Mouse (Mus musculus) lung, embryonic 15.5 days (tissue): ENCODE measurements at regions not wholly inside any gene's neighbourhood (a gene's known extent, or its start where the extent isn't known, plus 50 kb on each side); places are given as distances from the start of the nearest gene placed in this dataset.
A peak's percentile ranks its signal among the peaks of the same experiment; 100 is the strongest.

Experiments
- ATAC-seq: fragments of 200-750 bp; cut with Nextera tagmentation; 2 replicates; pipeline ENCODE4 v1.8.0; 2017; ENCODE audit warnings: moderate number of reproducible peaks, borderline replicate concordance; ENCODE audit not compliant: low FRiP score, low TSS enrichment; ENCODE audit errors: extremely low read depth
- H3K27ac ChIP-seq: fragments of 300-500 bp; sonication (generic); 2 replicates; pipeline ENCODE4 v1.5.1; 2015; ENCODE audit warnings: moderate library complexity, mild to moderate bottlenecking, inconsistent platforms
- H3K27me3 ChIP-seq: fragments of 300-500 bp; sonication (generic); 2 replicates; pipeline ENCODE4 v1.6.1; 2015; ENCODE audit warnings: inconsistent platforms
- H3K36me3 ChIP-seq: fragments of 300-500 bp; sonication (generic); 2 replicates; pipeline ENCODE4 v1.6.1; 2015; ENCODE audit warnings: inconsistent platforms
- H3K4me1 ChIP-seq: fragments of 300-500 bp; sonication (generic); 2 replicates; pipeline ENCODE4 v1.6.1; 2015; ENCODE audit warnings: inconsistent platforms
- H3K4me2 ChIP-seq: fragments of 300-500 bp; sonication (generic); 2 replicates; pipeline ENCODE4 v1.6.1; 2015; ENCODE audit warnings: inconsistent platforms, mild to moderate bottlenecking, moderate library complexity
- H3K4me3 ChIP-seq: fragments of 300-500 bp; sonication (generic); 2 replicates; pipeline ENCODE4 v1.5.1; 2015; ENCODE audit warnings: mild to moderate bottlenecking, inconsistent platforms
- H3K9ac ChIP-seq: fragments of 300-500 bp; sonication (generic); 2 replicates; pipeline ENCODE4 v1.6.1; 2015; ENCODE audit warnings: inconsistent platforms
- H3K9me3 ChIP-seq: fragments of 300-500 bp; sonication (generic); 2 replicates; pipeline ENCODE4 v1.6.1; 2016; ENCODE audit warnings: inconsistent platforms
- WGBS: fragments of 180-500 bp; shearing (Covaris S2); methylation state at CpG from one replicate; pipeline ENCODE4 v1.1.7; 2015; 5-methylcytosine and 5-hydroxymethylcytosine counted together

DNA sequence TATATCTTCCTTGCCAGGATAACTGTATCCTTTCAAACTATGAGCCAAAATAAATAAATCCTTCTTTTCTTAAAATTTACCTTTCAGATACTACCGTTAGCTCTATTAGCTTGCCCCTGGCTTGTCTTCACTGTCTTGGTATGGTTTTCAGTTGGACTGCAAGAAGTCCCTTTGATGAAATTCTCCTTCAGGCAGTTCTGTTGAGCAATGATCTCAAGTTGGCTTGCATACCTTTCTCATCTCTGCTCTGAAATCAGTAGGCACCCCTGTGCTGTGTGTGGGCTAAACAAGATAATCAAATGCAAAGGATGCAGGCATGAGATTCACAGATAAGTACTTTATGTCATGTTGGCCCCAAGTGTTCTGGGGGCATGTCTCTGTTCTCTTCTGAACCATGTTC is 155.2 kb upstream of the Fst start:
- Histone ChIP-seq H3K4me3 (no peak overlapping the region), H3K27ac (no peak overlapping the region), H3K4me2 (no peak overlapping the region), H3K36me3 (no peaks in the 10 kb centered on the region), H3K9me3 (no peaks in the 10 kb centered on the region), H3K4me1 (no peaks in the 10 kb centered on the region), H3K27me3 (no peaks in the 10 kb centered on the region), H3K9ac (no peak overlapping the region)
- no peak for ATAC-seq
- WGBS: 94% methylated on average over 1 of the region's 1 CpGs

GRCm38 (mm10) chr13:114619416-114619815 is 160.7 kb upstream of the Fst start:
- WGBS: 75% methylated on average over 4 of the region's 4 CpGs
- Histone ChIP-seq H3K4me3 (no peak overlapping the region), H3K27me3 (no peaks in the 10 kb centered on the region), H3K9ac (no peak overlapping the region), H3K9me3 (no peaks in the 10 kb centered on the region), H3K4me1 (no peaks in the 10 kb centered on the region), H3K36me3 (no peaks in the 10 kb centered on the region), H3K4me2 (no peak overlapping the region), H3K27ac (no peak overlapping the region)
- ATAC-seq: no peak

GRCm38 (mm10) chr13:114636731-114637130 is 178.0 kb upstream of the Fst start:
- no peak overlapping the region for H3K4me3 ChIP-seq
- ATAC-seq: no peak

DNA sequence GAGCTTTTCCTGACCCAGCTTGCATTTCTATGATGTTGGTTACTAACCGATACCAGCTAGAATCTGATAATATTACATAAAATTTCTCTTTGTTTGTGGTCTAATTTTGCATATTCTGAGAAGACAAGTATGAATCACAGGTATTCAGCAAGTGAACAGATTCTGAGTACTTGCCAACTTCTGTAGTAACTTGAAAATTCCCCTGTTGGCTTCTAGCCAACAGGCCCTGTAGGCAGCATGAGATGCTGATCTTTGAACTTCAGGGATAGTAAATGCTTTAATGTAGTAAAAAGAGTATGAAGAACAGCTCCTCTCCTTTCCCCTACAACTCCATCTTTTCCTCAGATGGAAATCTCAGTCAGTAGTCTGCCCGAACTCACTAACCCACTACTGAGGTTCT is 178.5 kb upstream of the Mocs2 start:
- ATAC-seq: no peak
- 93% methylated on average over 2 of the region's 2 CpGs for WGBS
- no peaks in the 10 kb centered on the region for H3K27me3 ChIP-seq
- H3K4me2 ChIP-seq: no peak overlapping the region
- no peaks in the 10 kb centered on the region for H3K4me1 ChIP-seq
- H3K9me3 ChIP-seq: no peaks in the 10 kb centered on the region
- H3K4me3 ChIP-seq: no peak overlapping the region
- no peaks in the 10 kb centered on the region for H3K36me3 ChIP-seq
- no peak overlapping the region for H3K9ac ChIP-seq
- no peak overlapping the region for H3K27ac ChIP-seq

More at GRCm38 (mm10) chr13:114636731-114637130, 178.0 kb upstream of the Fst start:
- Histone ChIP-seq H3K4me1 (no peaks in the 10 kb centered on the region), H3K4me2 (no peak overlapping the region), H3K36me3 (no peaks in the 10 kb centered on the region), H3K27me3 (no peaks in the 10 kb centered on the region), H3K27ac (no peak overlapping the region), H3K9me3 (no peaks in the 10 kb centered on the region), H3K9ac (no peak overlapping the region)
- 63% methylated on average over 4 of the region's 4 CpGs for WGBS

DNA sequence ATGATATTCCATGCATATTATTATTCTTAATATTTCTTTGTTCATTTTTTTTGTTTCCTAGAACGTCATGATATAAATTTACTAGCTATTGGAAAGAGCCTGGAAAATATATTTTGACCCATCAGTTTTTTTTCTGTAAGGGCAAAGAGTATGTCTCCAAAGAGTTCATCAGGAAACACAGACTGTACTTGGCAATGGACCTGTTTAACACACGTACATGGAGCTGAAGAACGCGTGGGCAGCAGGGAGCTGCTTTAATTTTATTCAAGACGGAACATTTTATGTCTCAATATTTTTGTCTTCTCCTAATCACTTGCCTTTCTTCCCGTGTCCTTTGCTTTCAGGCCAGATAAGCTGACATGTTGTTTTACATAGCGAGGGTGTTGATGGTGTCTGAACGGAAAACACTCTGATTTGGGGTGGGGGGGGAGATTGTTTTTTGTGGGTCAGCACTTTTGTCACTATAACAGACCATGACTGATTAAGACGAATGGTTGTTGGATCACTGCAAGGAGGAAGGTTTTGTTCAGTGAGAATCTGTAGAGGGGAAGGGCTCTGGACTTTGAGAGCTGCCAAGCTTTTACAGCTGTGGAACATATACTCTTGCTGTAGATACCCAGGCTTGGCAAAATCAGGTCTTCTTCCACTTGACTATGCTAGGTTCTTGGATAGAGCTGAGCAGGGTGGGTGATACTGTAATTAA is 176.2 kb upstream of the Mocs2 start:
- no peaks in the 10 kb centered on the region for H3K4me1 ChIP-seq
- H3K4me2 ChIP-seq: no peak overlapping the region
- no peaks in the 10 kb centered on the region for H3K27me3 ChIP-seq
- no peak overlapping the region for H3K4me3 ChIP-seq
- no peaks in the 10 kb centered on the region for H3K9me3 ChIP-seq
- H3K27ac ChIP-seq: no peak overlapping the region
- WGBS: 50% methylated on average over 9 of the region's 9 CpGs
- no peaks in the 10 kb centered on the region for H3K36me3 ChIP-seq
- ATAC-seq: no peak; the same call in 1 of the 2 replicates
- H3K9ac ChIP-seq: no peak overlapping the region

DNA sequence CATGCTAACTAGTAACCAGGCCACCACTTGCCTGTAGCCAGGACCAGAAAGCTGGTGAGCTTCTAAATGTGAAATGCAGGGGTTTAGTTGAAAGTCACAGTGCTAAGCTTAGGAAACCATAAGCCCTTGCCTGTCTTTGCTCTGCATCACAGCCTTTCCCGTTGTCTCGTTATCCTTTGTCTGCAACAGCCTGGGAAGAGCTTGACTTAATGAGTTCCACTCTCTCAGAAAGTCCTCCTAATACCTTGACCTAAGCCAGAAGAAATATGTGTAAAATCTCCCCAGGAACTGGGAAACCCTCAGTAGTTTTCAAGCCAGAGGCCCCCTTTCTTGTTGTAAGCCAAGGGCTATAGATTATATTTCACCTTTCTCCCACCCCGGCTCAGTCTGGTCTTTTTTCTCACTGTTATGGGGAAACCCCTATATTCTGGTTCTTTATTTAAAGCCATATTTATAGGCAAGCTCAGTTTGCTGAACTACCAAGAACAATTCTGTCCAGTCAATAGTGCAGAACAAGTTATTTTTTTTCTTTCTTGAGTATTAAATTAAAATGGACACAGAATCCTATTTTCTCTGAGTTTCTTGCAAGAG is 175.0 kb upstream of the Mocs2 start:
- Histone ChIP-seq H3K4me3 (no peak overlapping the region), H3K36me3 (no peaks in the 10 kb centered on the region), H3K4me2 (no peak overlapping the region), H3K27me3 (no peaks in the 10 kb centered on the region), H3K9me3 (no peaks in the 10 kb centered on the region), H3K9ac (no peak overlapping the region), H3K27ac (no peak overlapping the region), H3K4me1 (no peaks in the 10 kb centered on the region)
- ATAC-seq: no peak
- WGBS: 68% methylated on average over 3 of the region's 3 CpGs

DNA sequence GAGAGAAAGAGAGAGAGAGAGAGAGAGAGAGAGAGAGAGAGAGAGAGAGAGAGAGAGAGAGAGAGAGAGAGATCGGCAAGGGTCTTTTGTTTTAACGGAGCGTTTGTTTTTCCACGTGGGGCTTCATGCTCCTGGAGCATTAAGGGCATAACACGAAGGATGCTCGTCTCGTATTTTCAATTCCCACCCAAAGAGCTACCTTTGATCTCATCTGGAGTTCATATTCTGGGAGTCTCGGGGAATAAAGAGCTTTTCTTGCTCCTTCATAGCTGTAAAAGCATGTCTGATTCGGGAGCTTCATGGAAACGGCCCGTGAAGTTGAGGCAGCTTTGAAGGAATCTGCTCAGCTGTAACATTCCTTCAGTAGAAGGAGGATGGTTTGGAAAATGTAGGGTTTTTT is 174.5 kb upstream of the Mocs2 start:
- ATAC-seq: no peak
- Histone ChIP-seq H3K27ac (no peak overlapping the region), H3K27me3 (no peaks in the 10 kb centered on the region), H3K4me2 (no peak overlapping the region), H3K9ac (no peak overlapping the region), H3K4me3 (no peak overlapping the region), H3K36me3 (no peaks in the 10 kb centered on the region), H3K9me3 (no peaks in the 10 kb centered on the region), H3K4me1 (no peaks in the 10 kb centered on the region)
- WGBS: 59% methylated on average over 11 of the region's 11 CpGs

DNA sequence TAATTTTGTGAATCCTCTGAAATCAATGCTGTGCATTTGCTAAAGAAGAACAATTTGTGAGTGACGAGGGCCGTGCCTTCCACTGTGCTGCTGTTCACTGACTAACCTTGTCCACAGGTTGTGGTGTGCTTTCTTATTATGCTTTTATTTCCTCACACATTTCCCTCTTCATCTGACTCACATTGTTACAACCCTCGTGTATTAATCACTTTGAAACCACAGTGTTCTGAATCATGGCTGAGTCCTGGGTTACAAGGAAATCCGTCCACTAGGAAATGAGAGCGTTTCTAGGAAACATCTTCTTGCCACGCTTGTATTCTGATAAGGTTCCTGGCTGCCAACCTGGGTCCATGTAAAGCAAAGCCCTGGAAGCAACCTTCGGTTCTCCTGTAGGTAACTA is 163.8 kb upstream of the Mocs2 start:
- Histone ChIP-seq H3K4me2 (no peak overlapping the region), H3K9ac (no peak overlapping the region), H3K9me3 (no peaks in the 10 kb centered on the region), H3K27me3 (no peaks in the 10 kb centered on the region), H3K36me3 (no peaks in the 10 kb centered on the region), H3K4me1 (no peaks in the 10 kb centered on the region), H3K4me3 (no peak overlapping the region), H3K27ac (no peak overlapping the region)
- ATAC-seq: no peak
- WGBS: 73% methylated on average over 7 of the region's 7 CpGs

- H3K4me2 ChIP-seq: no peak overlapping the region
- no peaks in the 10 kb centered on the region for H3K27me3 ChIP-seq
- WGBS: 54% methylated on average over 4 of the region's 4 CpGs
- ATAC-seq: peak; percentile 59; the same call in 1 of the 2 replicates
- H3K9ac ChIP-seq: no peak overlapping the region
- no peak overlapping the region for H3K4me3 ChIP-seq
- H3K4me1 ChIP-seq: no peaks in the 10 kb centered on the region
- H3K9me3 ChIP-seq: no peaks in the 10 kb centered on the region
- H3K36me3 ChIP-seq: no peaks in the 10 kb centered on the region
- peak overlapping the region; percentile 41; the same call in 1 of the 2 replicates for H3K27ac ChIP-seq
Measured at GRCm38 (mm10) chr13:114654953-114655586, 163.0 kb upstream of the Mocs2 start.

GRCm38 (mm10) chr13:114672411-114672810 is 145.6 kb upstream of the Mocs2 start:
- H3K4me2 ChIP-seq: no peak overlapping the region
- no peak overlapping the region for H3K4me3 ChIP-seq
- H3K27me3 ChIP-seq: no peaks in the 10 kb centered on the region
- ATAC-seq: no peak
- H3K36me3 ChIP-seq: no peaks in the 10 kb centered on the region
- H3K9me3 ChIP-seq: no peaks in the 10 kb centered on the region
- no peak overlapping the region for H3K9ac ChIP-seq
- H3K4me1 ChIP-seq: no peaks in the 10 kb centered on the region
- no peak overlapping the region for H3K27ac ChIP-seq

- Histone ChIP-seq H3K27ac (peak overlapping the region; percentile 79), H3K4me2 (peak overlapping the region; percentile 13; the same call in 1 of the 2 replicates), H3K27me3 (no peaks in the 10 kb centered on the region), H3K9ac (no peak overlapping the region), H3K36me3 (no peaks in the 10 kb centered on the region), H3K4me1 (0 out of 2 replicates have a peak, but pooled peaks cover 10% of the 10 kb centered on the region), H3K4me3 (no peak overlapping the region), H3K9me3 (no peaks in the 10 kb centered on the region)
- peak; percentile 36; the same call in 1 of the 2 replicates for ATAC-seq
- WGBS: 62% methylated on average over 5 of the region's 5 CpGs
Measured at GRCm38 (mm10) chr13:114679703-114680378, 138.2 kb upstream of the Mocs2 start.

GRCm38 (mm10) chr13:114680379-114680733 is 137.7 kb upstream of the Mocs2 start:
- Histone ChIP-seq H3K9ac (no peak overlapping the region), H3K4me2 (peak overlapping the region; percentile 13), H3K4me3 (no peak overlapping the region), H3K36me3 (no peaks in the 10 kb centered on the region), H3K9me3 (no peaks in the 10 kb centered on the region), H3K27me3 (no peaks in the 10 kb centered on the region), H3K27ac (peak overlapping the region; percentile 79), H3K4me1 (0 out of 2 replicates have a peak, but pooled peaks cover 10% of the 10 kb centered on the region)
- ATAC-seq: peak; percentile 92
- WGBS: 48% methylated on average over 9 of the region's 9 CpGs
